Mouse (Mus musculus): ENCODE data around the gene Ctf2. TPM values are rescaled to one million over a fixed set of nuclear protein-coding genes. Genes with fewer than 3 reads are reported as not detected.

Ctf2 gene
- polyA plus RNA-seq, 1 experiment from 2014 or later: not detected

GRCm38 (mm10) chr7:127678811-127679210 is 53.2 kb downstream of the Ctf2 start:
- Histone ChIP-seq H3K27ac (ENCODE audit: low read depth, low read length) (no peak overlapping the region), H3K4me2 (no peak overlapping the region), H3K4me3 (ENCODE audit: low read depth, low read length) (no peak overlapping the region), H3K4me1 (ENCODE audit: control insufficient read depth, insufficient read depth, low read length) (peaks cover 11% of the 10 kb centered on the region), H3K36me3 (ENCODE audit: control insufficient read depth, insufficient read depth, low read length) (peaks cover 3% of the 10 kb centered on the region; the same call in 1 of the 2 replicates), H3K27me3 (ENCODE audit: control insufficient read depth, insufficient read depth, low read length) (no peaks in the 10 kb centered on the region), H3K9me3 (replicated peaks; ENCODE audit: control insufficient read depth, low read length) (no peaks in the 10 kb centered on the region), H3K9ac (ENCODE audit: low read depth, low read length) (no peak overlapping the region)
- WGBS (ENCODE audit: insufficient replicate concordance): 64% methylated on average over 2 of the region's 2 CpGs
- ATAC-seq (replicated peaks; ENCODE audit: insufficient number of reproducible peaks, low FRiP score, low TSS enrichment): no peak

GRCm38 (mm10) chr7:127677609-127678008 is 54.4 kb downstream of the Ctf2 start:
- Histone ChIP-seq H3K9ac (ENCODE audit: low read depth, low read length) (no peak overlapping the region), H3K4me1 (ENCODE audit: control insufficient read depth, insufficient read depth, low read length) (peaks cover 11% of the 10 kb centered on the region), H3K4me3 (ENCODE audit: low read depth, low read length) (no peak overlapping the region), H3K27ac (ENCODE audit: low read depth, low read length) (no peak overlapping the region), H3K36me3 (ENCODE audit: control insufficient read depth, insufficient read depth, low read length) (peaks cover 3% of the 10 kb centered on the region; the same call in 1 of the 2 replicates), H3K27me3 (ENCODE audit: control insufficient read depth, insufficient read depth, low read length) (no peaks in the 10 kb centered on the region), H3K9me3 (replicated peaks; ENCODE audit: control insufficient read depth, low read length) (no peaks in the 10 kb centered on the region), H3K4me2 (no peak overlapping the region)
- ATAC-seq (replicated peaks; ENCODE audit: insufficient number of reproducible peaks, low FRiP score, low TSS enrichment): no peak
- WGBS (ENCODE audit: insufficient replicate concordance): 85% methylated on average over 4 of the region's 4 CpGs

- Histone ChIP-seq H3K9me3 (replicated peaks; ENCODE audit: control insufficient read depth, low read length) (no peaks in the 10 kb centered on the region), H3K4me3 (ENCODE audit: low read depth, low read length) (no peak overlapping the region), H3K4me2 (no peak overlapping the region), H3K36me3 (ENCODE audit: control insufficient read depth, insufficient read depth, low read length) (peaks cover 3% of the 10 kb centered on the region; the same call in 1 of the 2 replicates), H3K4me1 (ENCODE audit: control insufficient read depth, insufficient read depth, low read length) (peaks cover 8% of the 10 kb centered on the region), H3K27ac (ENCODE audit: low read depth, low read length) (no peak overlapping the region), H3K9ac (ENCODE audit: low read depth, low read length) (no peak overlapping the region), H3K27me3 (ENCODE audit: control insufficient read depth, insufficient read depth, low read length) (no peaks in the 10 kb centered on the region)
- WGBS (ENCODE audit: insufficient replicate concordance): 65% methylated on average over 6 of the region's 6 CpGs
- no peak for ATAC-seq (replicated peaks; ENCODE audit: insufficient number of reproducible peaks, low FRiP score, low TSS enrichment)
Observed at GRCm38 (mm10) chr7:127677077-127677476, 54.9 kb downstream of the Ctf2 start.

- WGBS (ENCODE audit: insufficient replicate concordance): 71% methylated on average over 9 of the region's 9 CpGs
- no peaks in the 10 kb centered on the region for H3K27me3 ChIP-seq (ENCODE audit: control insufficient read depth, insufficient read depth, low read length)
- no peak overlapping the region for H3K9ac ChIP-seq (ENCODE audit: low read depth, low read length)
- ATAC-seq (replicated peaks; ENCODE audit: insufficient number of reproducible peaks, low FRiP score, low TSS enrichment): no peak
- no peak overlapping the region for H3K27ac ChIP-seq (ENCODE audit: low read depth, low read length)
- H3K4me2 ChIP-seq: no peak overlapping the region
- no peaks in the 10 kb centered on the region for H3K9me3 ChIP-seq (replicated peaks; ENCODE audit: control insufficient read depth, low read length)
- H3K36me3 ChIP-seq (ENCODE audit: control insufficient read depth, insufficient read depth, low read length): peaks cover 3% of the 10 kb centered on the region; the same call in 1 of the 2 replicates
- H3K4me3 ChIP-seq (ENCODE audit: low read depth, low read length): no peak overlapping the region
- 0 out of 2 replicates have a peak, but pooled peaks cover 3% of the 10 kb centered on the region for H3K4me1 ChIP-seq (ENCODE audit: control insufficient read depth, insufficient read depth, low read length)
Observed at GRCm38 (mm10) chr7:127675391-127675811, 56.6 kb downstream of the Ctf2 start.

GRCm38 (mm10) chr7:127674977-127675376 is 57.0 kb downstream of the Ctf2 start:
- 0 out of 2 replicates have a peak, but pooled peaks cover 3% of the 10 kb centered on the region for H3K4me1 ChIP-seq (ENCODE audit: control insufficient read depth, insufficient read depth, low read length)
- no peak overlapping the region for H3K4me3 ChIP-seq (ENCODE audit: low read depth, low read length)
- H3K27me3 ChIP-seq (ENCODE audit: control insufficient read depth, insufficient read depth, low read length): no peaks in the 10 kb centered on the region
- no peak; the same call in 1 of the 2 replicates for ATAC-seq (replicated peaks; ENCODE audit: insufficient number of reproducible peaks, low FRiP score, low TSS enrichment)
- 5% methylated on average over 5 of the region's 5 CpGs for WGBS (ENCODE audit: insufficient replicate concordance)
- no peak overlapping the region for H3K4me2 ChIP-seq
- no peaks in the 10 kb centered on the region for H3K9me3 ChIP-seq (replicated peaks; ENCODE audit: control insufficient read depth, low read length)
- no peak overlapping the region for H3K9ac ChIP-seq (ENCODE audit: low read depth, low read length)
- no peak overlapping the region for H3K27ac ChIP-seq (ENCODE audit: low read depth, low read length)
- peaks cover 3% of the 10 kb centered on the region; the same call in 1 of the 2 replicates for H3K36me3 ChIP-seq (ENCODE audit: control insufficient read depth, insufficient read depth, low read length)

- H3K27me3 ChIP-seq (ENCODE audit: control insufficient read depth, insufficient read depth, low read length): no peaks in the 10 kb centered on the region
- peaks cover 3% of the 10 kb centered on the region; the same call in 1 of the 2 replicates for H3K36me3 ChIP-seq (ENCODE audit: control insufficient read depth, insufficient read depth, low read length)
- no peaks in the 10 kb centered on the region for H3K9me3 ChIP-seq (replicated peaks; ENCODE audit: control insufficient read depth, low read length)
- no peak overlapping the region for H3K4me2 ChIP-seq
- H3K9ac ChIP-seq (ENCODE audit: low read depth, low read length): no peak overlapping the region
- no peak for ATAC-seq (replicated peaks; ENCODE audit: insufficient number of reproducible peaks, low FRiP score, low TSS enrichment)
- 61% methylated on average over 4 of the region's 4 CpGs for WGBS (ENCODE audit: insufficient replicate concordance)
- H3K4me3 ChIP-seq (ENCODE audit: low read depth, low read length): no peak overlapping the region
- H3K27ac ChIP-seq (ENCODE audit: low read depth, low read length): no peak overlapping the region
- H3K4me1 ChIP-seq (ENCODE audit: control insufficient read depth, insufficient read depth, low read length): 0 out of 2 replicates have a peak, but pooled peaks cover 3% of the 10 kb centered on the region
Observed at GRCm38 (mm10) chr7:127672776-127673175, 59.2 kb downstream of the Ctf2 start.

GRCm38 (mm10) chr7:127671880-127672774 is 59.8 kb downstream of the Ctf2 start:
- 0 out of 2 replicates have a peak, but pooled peaks cover 6% of the 10 kb centered on the region for H3K4me1 ChIP-seq (ENCODE audit: control insufficient read depth, insufficient read depth, low read length)
- H3K9ac ChIP-seq (ENCODE audit: low read depth, low read length): no peak overlapping the region
- WGBS (ENCODE audit: insufficient replicate concordance): 63% methylated on average over 11 of the region's 11 CpGs
- no peak overlapping the region for H3K4me3 ChIP-seq (ENCODE audit: low read depth, low read length)
- H3K4me2 ChIP-seq: no peak overlapping the region
- peaks cover 2% of the 10 kb centered on the region; the same call in 1 of the 2 replicates for H3K36me3 ChIP-seq (ENCODE audit: control insufficient read depth, insufficient read depth, low read length)
- no peaks in the 10 kb centered on the region for H3K9me3 ChIP-seq (replicated peaks; ENCODE audit: control insufficient read depth, low read length)
- no peak for ATAC-seq (replicated peaks; ENCODE audit: insufficient number of reproducible peaks, low FRiP score, low TSS enrichment)
- no peaks in the 10 kb centered on the region for H3K27me3 ChIP-seq (ENCODE audit: control insufficient read depth, insufficient read depth, low read length)
- H3K27ac ChIP-seq (ENCODE audit: low read depth, low read length): no peak overlapping the region
